Mouse (Mus musculus) hindbrain, embryonic 12.5 days (tissue): ENCODE results near the gene Ube3b. TPM values are rescaled to one million over a fixed set of nuclear protein-coding genes. Genes with fewer than 3 reads are reported as not detected.

Experiments used
- ATAC-seq: fragments of 200-750 bp; cut with Nextera tagmentation; 2 replicates; pipeline ENCODE4 v1.8.0; 2017; ENCODE audit warnings: moderate TSS enrichment; ENCODE audit not compliant: low FRiP score
- H3K27ac ChIP-seq: fragments of 300-500 bp; sonication (generic); 2 replicates; pipeline ENCODE4 v1.5.1; 2016; ENCODE audit warnings: mild to moderate bottlenecking
- H3K27me3 ChIP-seq: fragments of 300-500 bp; sonication (generic); 2 replicates; pipeline ENCODE4 v1.6.1; 2016; ENCODE audit warnings: mild to moderate bottlenecking
- H3K36me3 ChIP-seq: fragments of 300-500 bp; sonication (generic); 2 replicates; pipeline ENCODE4 v1.6.1; 2016; ENCODE audit warnings: mild to moderate bottlenecking
- H3K4me1 ChIP-seq: fragments of 300-500 bp; sonication (generic); 2 replicates; pipeline ENCODE4 v1.6.1; 2016
- H3K4me2 ChIP-seq: fragments of 300-500 bp; sonication (generic); replicated peaks from 2 replicates; pipeline ENCODE4 v1.6.1; 2016; ENCODE audit warnings: mild to moderate bottlenecking
- H3K4me3 ChIP-seq: fragments of 300-500 bp; sonication (generic); 2 replicates; pipeline ENCODE4 v1.5.1; 2016; ENCODE audit warnings: mild to moderate bottlenecking
- H3K9ac ChIP-seq: fragments of 300-500 bp; sonication (generic); 2 replicates; pipeline ENCODE4 v1.6.1; 2016; ENCODE audit warnings: mild to moderate bottlenecking, moderate library complexity
- H3K9me3 ChIP-seq: fragments of 300-500 bp; sonication (generic); replicated peaks from 2 replicates; pipeline ENCODE4 v1.6.1; 2016; ENCODE audit warnings: mild to moderate bottlenecking
- WGBS: fragments of 180-500 bp; shearing (Covaris S2); methylation state at CpG from one replicate; pipeline ENCODE4 v1.1.7; 2016; 5-methylcytosine and 5-hydroxymethylcytosine counted together
- polyA plus RNA-seq: library from polyadenylated mRNA; unstranded; fragments of >200 nt; fragmentation: Nextera tagmentation; extraction: Ambion mirVana; gene quantifications from 2 replicates; pipeline ENCODE4 v1.2.1, GENCODE M21; 2016

Ube3b gene
- polyA plus RNA-seq, 1 experiment from 2014 or later, result 57.9 TPM

- ATAC-seq, result no peak
- H3K4me3 ChIP-seq, result peak overlapping the region; percentile 92
- peaks cover 33% of the 10 kb centered on the region for H3K36me3 ChIP-seq
- peaks cover 52% of the 10 kb centered on the region for H3K4me1 ChIP-seq
- no peaks in the 10 kb centered on the region for H3K9me3 ChIP-seq
- peak overlapping the region; percentile 71 for H3K4me2 ChIP-seq
- 73% methylated on average over 10 of the region's 10 CpGs for WGBS
- H3K27ac ChIP-seq, result 0 out of 2 replicates have a peak overlapping the region, but pooled peaks have one; percentile 19
- H3K27me3 ChIP-seq, result no peaks in the 10 kb centered on the region
- peak overlapping the region; percentile 93 for H3K9ac ChIP-seq
Observed at GRCm38 (mm10) chr5:114378177-114378920, 2.1 kb upstream of the Ube3b start.

- H3K4me3 ChIP-seq, result peak overlapping the region; percentile 92
- H3K9me3 ChIP-seq, result no peaks in the 10 kb centered on the region
- H3K4me2 ChIP-seq, result peak overlapping the region; percentile 71
- WGBS, result 50% methylated on average over 6 of the region's 6 CpGs
- peaks cover 31% of the 10 kb centered on the region for H3K36me3 ChIP-seq
- peak overlapping the region; percentile 93 for H3K9ac ChIP-seq
- H3K27ac ChIP-seq, result 0 out of 2 replicates have a peak overlapping the region, but pooled peaks have one; percentile 19
- H3K4me1 ChIP-seq, result peaks cover 51% of the 10 kb centered on the region
- no peak for ATAC-seq
- no peaks in the 10 kb centered on the region for H3K27me3 ChIP-seq
Observed at GRCm38 (mm10) chr5:114378936-114379335, 1.5 kb upstream of the Ube3b start.

GRCm38 (mm10) chr5:114379763-114380162, 644 bp upstream of the Ube3b start:
- Histone ChIP-seq H3K4me1 (peaks cover 51% of the 10 kb centered on the region), H3K9me3 (no peaks in the 10 kb centered on the region), H3K4me3 (peak overlapping the region; percentile 92), H3K36me3 (peaks cover 29% of the 10 kb centered on the region), H3K9ac (peak overlapping the region; percentile 93), H3K27me3 (no peaks in the 10 kb centered on the region), H3K27ac (peak overlapping the region; percentile 90), H3K4me2 (peak overlapping the region; percentile 71)
- peak; percentile 60 for ATAC-seq
- under 1% methylated on average over 20 of the region's 20 CpGs for WGBS

GRCm38 (mm10) chr5:114381013-114381351, 575 bp downstream of the Ube3b start:
- peak overlapping the region; percentile 93 for H3K9ac ChIP-seq
- 2% methylated on average over 18 of the region's 18 CpGs for WGBS
- no peaks in the 10 kb centered on the region for H3K27me3 ChIP-seq
- H3K4me3 ChIP-seq, result peak overlapping the region; percentile 92
- peak overlapping the region; percentile 71 for H3K4me2 ChIP-seq
- peaks cover 28% of the 10 kb centered on the region for H3K36me3 ChIP-seq
- H3K27ac ChIP-seq, result peak overlapping the region; percentile 90
- no peak for ATAC-seq
- no peaks in the 10 kb centered on the region for H3K9me3 ChIP-seq
- peaks cover 48% of the 10 kb centered on the region for H3K4me1 ChIP-seq

- Histone ChIP-seq H3K36me3 (peaks cover 45% of the 10 kb centered on the region), H3K4me2 (no peak overlapping the region), H3K9me3 (no peaks in the 10 kb centered on the region), H3K4me3 (no peak overlapping the region), H3K4me1 (peaks cover 28% of the 10 kb centered on the region), H3K27ac (no peak overlapping the region), H3K27me3 (no peaks in the 10 kb centered on the region), H3K9ac (no peak overlapping the region)
- ATAC-seq, result no peak
- WGBS, result 81% methylated on average over 9 of the region's 9 CpGs
Observed at GRCm38 (mm10) chr5:114383184-114383904, 2.9 kb downstream of the Ube3b start.

GRCm38 (mm10) chr5:114384448-114384847, 4.0 kb downstream of the Ube3b start:
- no peak for ATAC-seq
- WGBS, result 92% methylated on average over 8 of the region's 8 CpGs
- Histone ChIP-seq H3K27me3 (no peaks in the 10 kb centered on the region), H3K4me2 (no peak overlapping the region), H3K4me1 (peaks cover 17% of the 10 kb centered on the region), H3K36me3 (peaks cover 56% of the 10 kb centered on the region), H3K4me3 (no peak overlapping the region), H3K9ac (no peak overlapping the region), H3K9me3 (no peaks in the 10 kb centered on the region), H3K27ac (no peak overlapping the region)

- Histone ChIP-seq H3K9ac (no peak overlapping the region), H3K27ac (no peak overlapping the region), H3K4me3 (no peak overlapping the region), H3K4me2 (no peak overlapping the region), H3K9me3 (no peaks in the 10 kb centered on the region), H3K36me3 (peaks cover 96% of the 10 kb centered on the region), H3K4me1 (no peaks in the 10 kb centered on the region), H3K27me3 (no peaks in the 10 kb centered on the region)
- no peak for ATAC-seq
- whole genome bisulfite sequencing, result 88% methylated on average over 9 of the region's 9 CpGs
Observed at GRCm38 (mm10) chr5:114393169-114393568, 12.8 kb downstream of the Ube3b start.

- no peak overlapping the region for H3K27ac ChIP-seq
- peaks cover 100% of the 10 kb centered on the region for H3K36me3 ChIP-seq
- no peak overlapping the region for H3K9ac ChIP-seq
- no peak for ATAC-seq
- no peaks in the 10 kb centered on the region for H3K27me3 ChIP-seq
- no peaks in the 10 kb centered on the region for H3K4me1 ChIP-seq
- H3K9me3 ChIP-seq, result no peaks in the 10 kb centered on the region
- 93% methylated on average over 14 of the region's 14 CpGs for WGBS
- no peak overlapping the region for H3K4me2 ChIP-seq
- H3K4me3 ChIP-seq, result no peak overlapping the region
Observed at GRCm38 (mm10) chr5:114406592-114406991, 26.2 kb downstream of the Ube3b start.

GRCm38 (mm10) chr5:114407269-114407668, 26.9 kb downstream of the Ube3b start:
- Histone ChIP-seq H3K4me2 (no peak overlapping the region), H3K36me3 (peaks cover 100% of the 10 kb centered on the region), H3K9ac (no peak overlapping the region), H3K27ac (no peak overlapping the region), H3K27me3 (no peaks in the 10 kb centered on the region), H3K4me1 (no peaks in the 10 kb centered on the region), H3K9me3 (no peaks in the 10 kb centered on the region), H3K4me3 (no peak overlapping the region)
- ATAC-seq, result no peak
- WGBS, result 86% methylated on average over 10 of the region's 10 CpGs

GRCm38 (mm10) chr5:114407810-114408209, 27.4 kb downstream of the Ube3b start:
- H3K4me3 ChIP-seq, result no peak overlapping the region

GRCm38 (mm10) chr5:114408846-114409245, 28.4 kb downstream of the Ube3b start:
- Histone ChIP-seq H3K4me1 (no peaks in the 10 kb centered on the region), H3K4me3 (no peak overlapping the region), H3K27ac (no peak overlapping the region), H3K9me3 (no peaks in the 10 kb centered on the region), H3K27me3 (no peaks in the 10 kb centered on the region), H3K36me3 (peaks cover 100% of the 10 kb centered on the region), H3K4me2 (no peak overlapping the region), H3K9ac (no peak overlapping the region)
- ATAC-seq, result no peak
- WGBS, result 91% methylated on average over 11 of the region's 11 CpGs

More at GRCm38 (mm10) chr5:114407810-114408209, 27.4 kb downstream of the Ube3b start:
- Histone ChIP-seq H3K9me3 (no peaks in the 10 kb centered on the region), H3K4me2 (no peak overlapping the region), H3K36me3 (peaks cover 100% of the 10 kb centered on the region), H3K4me1 (no peaks in the 10 kb centered on the region), H3K9ac (no peak overlapping the region), H3K27me3 (no peaks in the 10 kb centered on the region), H3K27ac (no peak overlapping the region)
- 93% methylated on average over 9 of the region's 9 CpGs for WGBS
- no peak for ATAC-seq

GRCm38 (mm10) chr5:114410429-114410828, 30.0 kb downstream of the Ube3b start:
- ATAC-seq, result no peak
- no peaks in the 10 kb centered on the region for H3K4me1 ChIP-seq
- no peaks in the 10 kb centered on the region for H3K27me3 ChIP-seq
- 89% methylated on average over 13 of the region's 13 CpGs for WGBS
- no peak overlapping the region for H3K4me3 ChIP-seq
- no peak overlapping the region for H3K9ac ChIP-seq
- no peak overlapping the region for H3K27ac ChIP-seq
- no peaks in the 10 kb centered on the region for H3K9me3 ChIP-seq
- H3K4me2 ChIP-seq, result no peak overlapping the region
- peaks cover 100% of the 10 kb centered on the region for H3K36me3 ChIP-seq
